Comparison of ENCODE assay signal across 9 mouse cellular contexts in the genomic region with DNA sequence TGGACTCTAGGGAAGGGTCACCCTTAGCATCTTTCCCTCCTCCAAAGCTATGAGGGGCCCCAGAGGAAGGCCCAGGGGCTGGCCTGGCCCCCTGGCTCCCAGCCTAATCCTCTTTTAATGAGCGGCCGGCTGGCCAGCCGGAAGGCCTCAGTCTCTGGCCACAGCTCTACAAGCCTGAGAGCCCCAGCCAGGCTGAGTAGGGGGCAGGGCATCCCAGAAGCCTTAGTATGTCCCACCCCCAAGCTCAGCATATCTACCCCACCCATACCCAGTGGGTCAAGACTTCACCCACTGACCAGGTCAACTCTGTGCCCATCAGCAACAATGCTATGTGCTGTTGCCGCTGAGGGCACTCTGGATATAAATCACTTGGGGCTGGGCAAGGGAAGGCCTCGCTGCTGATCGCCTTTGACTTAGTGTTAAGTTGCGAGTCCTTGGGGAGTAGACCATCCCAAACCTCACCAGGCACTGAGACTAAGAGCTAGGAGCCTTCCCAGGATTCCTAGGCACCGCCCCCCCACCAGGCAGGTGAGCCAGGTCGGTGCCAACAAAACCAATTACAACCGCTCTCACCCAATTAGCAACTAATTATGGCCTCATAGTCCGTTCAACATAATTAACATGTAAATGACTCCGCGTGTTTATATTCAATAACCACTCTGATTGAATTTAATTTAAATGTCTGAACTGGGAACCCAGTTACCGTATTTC. TPM values are rescaled to one million over a fixed set of nuclear protein-coding genes. Genes with fewer than 3 reads are reported as not detected.
DNase-seq lines count a peak whose midpoint lies in the region; ATAC-seq and TF ChIP-seq lines count a peak whose summit lies in the region.
"Had no signal": no experiment of that assay in that cellular context is flagged by ENCODE, and none has a peak within 500 bp of the region (broad histone marks: within the 10 kb centered on the region; RNA-seq: fewer than 3 reads in every experiment).

No protein-coding gene starts in this region.

- H3K9ac ChIP-seq in kidney, postnatal 0 days (ENCODE audit: low read depth, low read length) = 0 out of 2 replicates have a peak overlapping the region, but pooled peaks have one; percentile 18
- peak overlapping the region; percentile 54 for H3K9ac ChIP-seq in embryonic facial prominence, embryonic 13.5 days
- H3K9ac ChIP-seq in intestine, embryonic 15.5 days = no peak overlapping the region

- intact Hi-C loops in left cerebral cortex, postnatal 14 days (cut with DNase I) = no loop called here

- H3K9me3 ChIP-seq in kidney, postnatal 0 days (replicated peaks; ENCODE audit: low read length) = no peaks in the 10 kb centered on the region
- no peaks in the 10 kb centered on the region for H3K9me3 ChIP-seq in embryonic facial prominence, embryonic 13.5 days
- H3K9me3 ChIP-seq in intestine, embryonic 15.5 days = no peaks in the 10 kb centered on the region
- H3K9me3 ChIP-seq: G1E had no signal

- H3K36me3 ChIP-seq in kidney, postnatal 0 days (ENCODE audit: insufficient read depth, low read length) = no peaks in the 10 kb centered on the region
- peaks cover 68% of the 10 kb centered on the region for H3K36me3 ChIP-seq in embryonic facial prominence, embryonic 13.5 days
- no peaks in the 10 kb centered on the region for H3K36me3 ChIP-seq in intestine, embryonic 15.5 days
- H3K36me3 ChIP-seq: G1E had no signal

- DNase-seq in kidney, postnatal 0 days (ENCODE audit: low spot score) = peak; percentile 71
- DNase-seq in kidney, postnatal 14 days = no peak
- DNase-seq in retina, embryonic 14.5 days (ENCODE audit: low spot score) = peak; percentile 76
- no peak for DNase-seq in cerebellum, postnatal 14 days
- no peak for DNase-seq in cerebellum, adult 2 months
- DNase-seq in left cerebral cortex, postnatal 14 days (ENCODE audit: low spot score in 2 of 2) = no peak

- peaks cover 65% of the 10 kb centered on the region for H3K4me1 ChIP-seq in kidney, postnatal 0 days (replicated peaks; ENCODE audit: insufficient read depth, low read length)
- H3K4me1 ChIP-seq in embryonic facial prominence, embryonic 13.5 days = peaks cover 92% of the 10 kb centered on the region
- H3K4me1 ChIP-seq in intestine, embryonic 15.5 days (replicated peaks) = peaks cover 80% of the 10 kb centered on the region
- peaks cover 29% of the 10 kb centered on the region for H3K4me1 ChIP-seq in cerebellum, adult 2 months (ENCODE audit: control insufficient read depth, insufficient read depth, low read length)

- TF ChIP-seq POLR2A in cerebellum, adult 2 months (IDR thresholded peaks at IDR 0.05; ENCODE audit: borderline replicate concordance, insufficient read depth, low read length) = no peak

- H3K4me2 ChIP-seq in kidney, postnatal 0 days (ENCODE audit: low read length) = peak overlapping the region; percentile 41
- H3K4me2 ChIP-seq in embryonic facial prominence, embryonic 13.5 days = peak overlapping the region; percentile 47
- H3K4me2 ChIP-seq in intestine, embryonic 15.5 days (replicated peaks) = peak overlapping the region; percentile 43

- 13% methylated on average over 14 of the region's 14 CpGs for WGBS in kidney, postnatal 0 days
- 23% methylated on average over 14 of the region's 14 CpGs for WGBS in embryonic facial prominence, embryonic 13.5 days
- WGBS in intestine, embryonic 15.5 days = 34% methylated on average over 14 of the region's 14 CpGs
- WGBS in cerebellum, adult 2 months = 68% methylated on average over 14 of the region's 14 CpGs

- H3K4me3 ChIP-seq in kidney, postnatal 0 days (replicated peaks; ENCODE audit: low read depth, low read length) = no peak overlapping the region
- H3K4me3 ChIP-seq in embryonic facial prominence, embryonic 13.5 days = no peak overlapping the region
- no peak overlapping the region for H3K4me3 ChIP-seq in intestine, embryonic 15.5 days (replicated peaks)
- H3K4me3 ChIP-seq in cerebellum, adult 2 months (replicated peaks; ENCODE audit: insufficient read depth, low read depth, low read length) = no peak overlapping the region

- no peaks in the 10 kb centered on the region for H3K27me3 ChIP-seq in kidney, postnatal 0 days (ENCODE audit: insufficient read depth, low read length)
- no peaks in the 10 kb centered on the region for H3K27me3 ChIP-seq in embryonic facial prominence, embryonic 13.5 days
- no peaks in the 10 kb centered on the region for H3K27me3 ChIP-seq in intestine, embryonic 15.5 days (replicated peaks)
- no peaks in the 10 kb centered on the region for H3K27me3 ChIP-seq in cerebellum, adult 2 months (ENCODE audit: control insufficient read depth, insufficient read depth, low read length)

- H3K27ac ChIP-seq in kidney, postnatal 0 days = peak overlapping the region; percentile 85
- peak overlapping the region; percentile 33 for H3K27ac ChIP-seq in embryonic facial prominence, embryonic 13.5 days
- H3K27ac ChIP-seq in intestine, embryonic 15.5 days = peak overlapping the region; percentile 77
- no peak overlapping the region for H3K27ac ChIP-seq in cerebellum, adult 2 months (ENCODE audit: insufficient read depth, low read length)

- 0 out of 2 replicates have a peak, but pooled peaks have one; percentile 16 for ATAC-seq in kidney, postnatal 0 days (replicated peaks; ENCODE audit: low FRiP score, low read depth)
- no peak for ATAC-seq in embryonic facial prominence, embryonic 13.5 days (ENCODE audit: insufficient number of reproducible peaks, insufficient read depth, low FRiP score, low TSS enrichment, low read depth)
- peak; percentile 14 for ATAC-seq in intestine, embryonic 15.5 days

- TF ChIP-seq CTCF in kidney, postnatal 0 days (IDR thresholded peaks at IDR 0.05; ENCODE audit: low read depth) = no peak
- TF ChIP-seq CTCF in cerebellum, adult 2 months (IDR thresholded peaks at IDR 0.05; ENCODE audit: borderline replicate concordance, insufficient read depth, low read depth, low read length) = no peak

RNA-seq across cellular contexts. Expression of gene Sema3f, which starts 12.3 kb away (rescaled TPM):
- 16.2 and 17.3 TPM in 2 replicates for polyA plus RNA-seq in kidney, postnatal 0 days (2015; fragmentation: Nextera tagmentation; extraction: Ambion mirVana)
- 37.7 and 44.0 TPM in 2 replicates for polyA plus RNA-seq in embryonic facial prominence, embryonic 13.5 days (2015; fragmentation: Nextera tagmentation; extraction: Ambion mirVana)
- 8.9 and 11.2 TPM in 2 replicates for polyA plus RNA-seq in intestine, embryonic 15.5 days (2015; fragmentation: Nextera tagmentation; extraction: Ambion mirVana)
- 30.4 and 31.8 TPM in 2 replicates for polyA plus RNA-seq in cerebellum, adult 2 months (2012; rRNA removed)
- total RNA-seq in left cerebral cortex, postnatal 14 days (2021) = 10 to 100 TPM; 11.7 to 16.2 TPM

RNA-seq across cellular contexts. Expression of gene Gnat1, which starts 18.5 kb away (rescaled TPM):
- polyA plus RNA-seq in kidney, postnatal 0 days (2015; fragmentation: Nextera tagmentation; extraction: Ambion mirVana) = 0.89 and 1.2 TPM in 2 replicates
- 1.2 and 2.0 TPM in 2 replicates for polyA plus RNA-seq in embryonic facial prominence, embryonic 13.5 days (2015; fragmentation: Nextera tagmentation; extraction: Ambion mirVana)
- polyA plus RNA-seq in intestine, embryonic 15.5 days (2015; fragmentation: Nextera tagmentation; extraction: Ambion mirVana) = 0.82 and 1.9 TPM in 2 replicates
- polyA plus RNA-seq in cerebellum, adult 2 months (2012; rRNA removed) = 0.15 and 0.36 TPM in 2 replicates
- under 1 TPM; 0.42 to 0.66 TPM for total RNA-seq in left cerebral cortex, postnatal 14 days (2021)
- polyA plus RNA-seq: G1E had no signal

RNA-seq across cellular contexts. Expression of gene Slc38a3, which starts 28.6 kb away (rescaled TPM):
- 12.9 and 14.7 TPM in 2 replicates for polyA plus RNA-seq in kidney, postnatal 0 days (2015; fragmentation: Nextera tagmentation; extraction: Ambion mirVana)
- polyA plus RNA-seq in embryonic facial prominence, embryonic 13.5 days (2015; fragmentation: Nextera tagmentation; extraction: Ambion mirVana) = 3.4 and 4.1 TPM in 2 replicates
- 8.4 and 16.0 TPM in 2 replicates for polyA plus RNA-seq in intestine, embryonic 15.5 days (2015; fragmentation: Nextera tagmentation; extraction: Ambion mirVana)
- polyA plus RNA-seq in cerebellum, adult 2 months (2012; rRNA removed) = 145 and 152 TPM in 2 replicates
- total RNA-seq in left cerebral cortex, postnatal 14 days (2021) = 10 to 100 TPM; 79.5 to 87.1 TPM
- polyA plus RNA-seq: G1E had no signal

Comparison
In these comparisons a context has a peak if more than half of its experiments do, and no peak if none do; other contexts are left out.
1. DNase-seq: peak in kidney, postnatal 0 days (single experiment) and retina, embryonic 14.5 days (single experiment); none in kidney, postnatal 14 days (single experiment), cerebellum, postnatal 14 days (0 of 2), cerebellum, adult 2 months (0 of 2) and left cerebral cortex, postnatal 14 days (0 of 2).
2. Peak in every context shown above with its lines, with median percentiles within 50 percentile points of each other: H3K4me2 ChIP-seq.